Mouse (Mus musculus): Measurements from ENCODE around the gene Zfyve27. TPM values are rescaled to one million over a fixed set of nuclear protein-coding genes. Genes with fewer than 3 reads are reported as not detected.

Zfyve27 gene
- polyA plus RNA-seq, 1 experiment from 2014 or later = 59.5 TPM

DNA sequence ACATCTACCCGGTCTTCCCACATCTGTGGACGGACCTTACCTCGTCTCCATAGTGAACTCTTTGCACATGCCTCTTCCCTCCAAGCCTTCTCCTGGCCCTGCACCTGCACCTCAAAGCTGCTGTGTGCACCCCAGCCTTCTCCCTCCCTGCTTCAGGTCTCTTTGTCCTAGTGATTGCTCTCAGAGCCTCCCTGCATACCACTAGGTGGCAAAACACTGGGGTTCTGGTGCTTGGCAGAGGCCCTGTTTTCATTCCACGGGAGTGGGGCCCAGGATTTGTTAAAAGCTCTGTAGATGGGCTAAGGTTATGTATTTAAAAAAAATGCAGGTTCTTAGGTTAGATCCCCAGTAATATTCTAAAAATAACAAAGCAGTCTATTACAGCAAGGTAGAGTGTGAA lies 33.3 kb downstream of the Zfyve27 start:
- H3K27me3 ChIP-seq = peaks cover 26% of the 10 kb centered on the region
- no peak for DNase-seq (ENCODE audit: low read depth, low spot score)
- ChIA-PET CTCF (interaction anchor here (0.7 to 1.5 kb wide), 3 partner anchors 12 to 75 kb away, joined by 3 to 6 read pairs (median 3); no protein-coding TSS in a partner anchor), POLR2A (no interaction called here)
- in situ Hi-C loops (cut with MboI; ENCODE audit: low pct_unique_long_range_greater_than_20kb) = no loop called here
- ATAC-seq = no peak
- no peak for TF ChIP-seq CTCF (IDR thresholded peaks at IDR 0.05)

DNA sequence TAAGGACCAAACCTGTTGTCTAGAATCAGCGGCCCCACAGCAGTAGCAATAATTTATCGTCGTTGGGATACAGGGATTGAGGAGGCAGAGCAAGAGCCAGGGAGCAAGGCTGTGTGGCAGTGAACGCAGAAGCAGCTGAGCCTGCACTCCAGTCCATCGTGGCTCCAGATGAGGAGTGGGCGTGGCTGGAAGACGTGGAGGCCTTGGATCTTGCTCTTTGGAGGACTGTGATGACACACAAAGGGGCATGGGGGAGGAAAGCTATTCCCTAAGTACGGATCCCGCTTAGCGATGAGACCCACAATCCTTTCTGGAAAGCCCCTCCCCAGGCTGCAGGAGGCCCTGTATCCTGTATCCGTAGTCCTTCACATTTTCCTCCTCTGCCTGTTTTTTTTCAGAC lies 34.3 kb downstream of the Zfyve27 start:
- H3K27me3 ChIP-seq = peaks cover 35% of the 10 kb centered on the region
- DNase-seq (ENCODE audit: low read depth, low spot score) (no peak), ATAC-seq (no peak)
- ChIA-PET CTCF (interaction anchor here (1.0 to 1.5 kb wide), 2 partner anchors 12 to 75 kb away, joined by 3 to 6 read pairs; no protein-coding TSS in a partner anchor), POLR2A (no interaction called here)
- TF ChIP-seq CTCF (IDR thresholded peaks at IDR 0.05) = no peak
- in situ Hi-C loops (cut with MboI; ENCODE audit: low pct_unique_long_range_greater_than_20kb) = no loop called here

DNA sequence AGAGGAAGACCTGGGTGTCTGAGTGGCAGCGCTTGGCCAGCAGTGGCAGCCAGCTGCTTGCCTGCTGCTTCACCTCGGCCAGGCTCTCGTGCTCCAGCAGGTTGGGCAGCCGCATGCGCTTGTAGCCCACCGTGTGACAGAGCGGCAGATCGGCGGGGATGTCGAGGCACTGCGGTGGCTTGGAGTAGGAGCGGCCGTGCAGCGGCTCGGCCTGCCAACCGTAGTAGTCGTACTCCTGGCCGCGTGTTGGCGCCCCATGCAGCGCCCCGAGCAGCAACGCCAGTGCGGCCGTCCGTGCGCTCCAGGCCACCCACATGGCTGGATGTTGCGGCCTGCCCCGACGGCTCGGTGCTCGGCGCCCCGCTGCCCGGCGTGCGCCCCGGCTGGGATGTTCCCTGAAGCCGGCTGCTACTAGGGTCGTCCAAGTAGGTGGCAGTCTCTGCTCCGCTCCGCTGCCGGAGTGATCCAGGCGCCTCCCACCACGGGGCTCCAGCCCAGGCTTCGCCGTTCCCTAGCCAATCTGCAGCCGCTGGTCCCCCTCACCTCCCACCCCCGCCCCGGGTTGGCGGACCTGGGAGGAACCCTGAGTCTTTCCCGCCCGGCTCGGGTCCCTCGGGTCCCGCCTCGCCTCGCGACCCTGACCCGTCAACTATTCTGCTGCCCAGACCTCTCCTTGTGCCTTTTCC lies 38.1 kb downstream of the Zfyve27 start, which contains the start of gene Sfrp5:
TSS of gene Sfrp5 (minus strand) at position 557 of the 686 bp plus-strand sequence.
- ATAC-seq = no peak
- H3K27me3 ChIP-seq = peaks cover 51% of the 10 kb centered on the region
- POLR2A ChIA-PET = interaction anchor here (1.1 kb wide), 1 partner anchor 37 kb away, joined by 3 read pairs; no protein-coding TSS in a partner anchor
- in situ Hi-C loops (cut with MboI; ENCODE audit: low pct_unique_long_range_greater_than_20kb) = no loop called here
- CTCF ChIA-PET = no interaction called here
- DNase-seq (ENCODE audit: low read depth, low spot score) = no peak
- TF ChIP-seq CTCF (IDR thresholded peaks at IDR 0.05) = no peak

DNA sequence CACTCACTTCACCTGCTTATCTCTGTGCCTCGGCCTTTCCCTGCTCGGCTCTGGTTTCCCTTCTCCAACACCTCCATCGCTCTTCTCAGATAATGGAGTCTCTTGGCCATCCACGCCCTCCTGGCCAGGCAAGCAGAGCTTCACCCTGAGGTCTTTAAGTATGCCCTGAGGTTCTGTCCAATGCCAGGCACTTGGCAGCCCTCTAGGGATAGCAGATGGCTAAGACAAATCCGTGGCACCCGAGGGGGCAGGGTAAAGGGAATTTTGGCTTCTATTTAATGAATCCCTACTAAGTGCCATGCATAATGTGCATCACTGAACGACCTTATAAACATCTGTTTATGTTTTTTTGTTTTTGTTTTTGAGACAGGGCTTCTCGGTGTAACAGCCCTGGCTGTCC lies 38.7 kb downstream of the Zfyve27 start:
- POLR2A ChIA-PET = interaction anchor here (0.6 to 1.1 kb wide), 2 partner anchors 36 to 705 kb away, joined by 3 read pairs; no protein-coding TSS in a partner anchor
- no peak for ATAC-seq
- TF ChIP-seq CTCF (IDR thresholded peaks at IDR 0.05) = no peak
- H3K27me3 ChIP-seq = peaks cover 51% of the 10 kb centered on the region
- no peak for DNase-seq (ENCODE audit: low read depth, low spot score)
- CTCF ChIA-PET = no interaction called here
- in situ Hi-C loops (cut with MboI; ENCODE audit: low pct_unique_long_range_greater_than_20kb) = no loop called here

DNA sequence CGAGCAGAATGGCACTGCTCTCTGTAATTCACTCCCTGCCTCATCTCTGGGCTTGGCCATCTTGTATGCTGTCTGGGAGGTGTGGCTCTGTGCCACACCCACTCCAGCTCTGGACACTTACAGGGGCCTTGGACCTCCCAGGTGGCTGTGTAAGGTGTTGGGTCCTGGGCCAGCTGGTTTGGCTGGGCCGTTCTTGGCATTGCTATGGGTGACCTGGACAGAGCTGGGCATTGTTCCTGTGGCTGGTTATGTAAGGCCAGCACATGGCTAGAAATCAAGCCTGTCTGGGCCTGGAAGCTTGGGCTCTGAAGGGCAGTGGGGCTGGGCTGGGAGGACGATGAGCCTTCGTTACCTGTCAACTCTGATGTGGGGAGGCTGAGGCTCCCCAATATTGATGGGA lies 40.6 kb downstream of the Zfyve27 start:
- DNase-seq (ENCODE audit: low read depth, low spot score) = no peak
- no peak for ATAC-seq
- H3K27me3 ChIP-seq = peaks cover 51% of the 10 kb centered on the region
- POLR2A ChIA-PET = interaction anchor here (0.8 to 1.1 kb wide), 2 partner anchors 14 to 74 kb away, joined by 3 read pairs; no protein-coding TSS in a partner anchor
- CTCF ChIA-PET = interaction anchor here (1.2 to 1.9 kb wide), 2 partner anchors 9 to 13 kb away, joined by 3 to 5 read pairs; no protein-coding TSS in a partner anchor
- in situ Hi-C loops (cut with MboI; ENCODE audit: low pct_unique_long_range_greater_than_20kb) = no loop called here
- no peak for TF ChIP-seq CTCF (IDR thresholded peaks at IDR 0.05)

DNA sequence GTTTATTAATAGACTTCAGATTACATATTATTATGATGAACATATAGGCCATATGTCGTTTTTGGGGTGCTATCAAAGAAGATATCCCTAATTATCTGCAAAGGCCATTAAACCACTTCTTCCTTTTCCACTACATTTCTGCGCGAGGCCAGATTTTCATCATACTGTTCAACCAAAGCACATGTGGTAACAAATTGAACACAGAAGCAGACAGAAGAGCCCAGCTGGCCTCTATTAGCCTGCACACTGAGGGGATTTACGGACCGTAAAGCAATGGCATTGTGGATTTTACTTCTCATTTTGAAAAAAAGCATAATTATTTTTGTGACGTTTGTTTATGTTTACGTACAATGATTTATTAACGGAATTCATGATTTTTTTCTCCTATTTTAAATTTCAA lies 41.5 kb downstream of the Zfyve27 start:
- ChIA-PET CTCF (interaction anchor here (1.9 to 2.1 kb wide), 2 partner anchors 12 to 17 kb away, joined by 4 to 5 read pairs; no protein-coding TSS in a partner anchor), POLR2A (interaction anchor here (1.1 kb wide), 1 partner anchor 15 kb away, joined by 3 read pairs; no protein-coding TSS in a partner anchor)
- DNase-seq (ENCODE audit: low read depth, low spot score) (no peak), ATAC-seq (no peak)
- peaks cover 53% of the 10 kb centered on the region for H3K27me3 ChIP-seq
- TF ChIP-seq CTCF (IDR thresholded peaks at IDR 0.05) = no peak
- in situ Hi-C loops (cut with MboI; ENCODE audit: low pct_unique_long_range_greater_than_20kb) = no loop called here

DNA sequence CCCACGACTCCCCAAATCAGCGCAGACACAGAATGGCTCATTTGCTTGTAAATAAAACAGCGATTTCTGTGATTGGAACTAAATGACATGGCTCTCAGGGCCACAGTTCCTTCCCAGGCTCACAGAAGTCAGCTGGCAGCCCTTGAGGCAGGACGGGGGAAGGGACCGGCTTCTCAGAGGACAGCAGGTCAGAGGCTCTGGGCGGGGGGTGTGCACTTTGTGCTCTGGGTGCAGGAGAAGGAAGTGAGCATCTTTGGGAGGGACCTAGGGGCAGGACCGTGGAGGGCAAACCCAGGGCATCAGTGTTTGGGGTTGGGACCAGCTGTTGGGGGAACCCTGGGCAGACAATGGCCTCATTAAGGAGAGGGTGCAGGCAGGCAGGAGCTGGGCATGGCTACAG lies 45.7 kb downstream of the Zfyve27 start:
- POLR2A ChIA-PET = no interaction called here
- ATAC-seq (no peak), DNase-seq (ENCODE audit: low read depth, low spot score) (no peak)
- in situ Hi-C loops (cut with MboI; ENCODE audit: low pct_unique_long_range_greater_than_20kb) = no loop called here
- CTCF ChIA-PET = interaction anchor here (0.8 to 1.7 kb wide), 3 partner anchors 12 to 221 kb away, joined by 3 to 6 read pairs (median 3); no protein-coding TSS in a partner anchor
- TF ChIP-seq CTCF (IDR thresholded peaks at IDR 0.05) = no peak
- peaks cover 19% of the 10 kb centered on the region for H3K27me3 ChIP-seq

DNA sequence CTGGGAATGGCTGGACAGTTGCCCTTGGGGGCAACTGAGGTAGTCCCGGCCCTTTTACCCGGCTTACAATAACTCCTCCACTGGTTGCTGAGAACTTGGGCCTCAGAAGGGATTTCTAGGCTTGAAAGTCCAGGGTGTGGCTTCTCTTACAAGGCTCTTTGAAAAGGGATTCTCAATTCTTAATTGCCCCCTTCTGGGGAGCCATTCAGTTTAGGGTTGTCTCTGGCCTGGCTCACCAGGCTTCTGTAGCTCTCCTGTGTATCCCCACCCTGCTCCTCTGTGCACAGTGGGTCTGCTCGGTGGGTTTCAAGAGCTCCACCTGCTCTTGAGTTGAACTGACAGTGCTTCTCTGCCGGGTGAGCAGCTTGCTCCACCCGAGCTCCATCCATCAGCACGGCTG lies 46.2 kb downstream of the Zfyve27 start:
- in situ Hi-C loops (cut with MboI; ENCODE audit: low pct_unique_long_range_greater_than_20kb) = loop anchor here (10.0 kb wide), 1 partner anchor 445 kb away; no protein-coding TSS in a partner anchor
- ChIA-PET POLR2A (no interaction called here), CTCF (interaction anchor here (0.8 to 1.7 kb wide), 3 partner anchors 13 to 221 kb away, joined by 3 to 6 read pairs (median 3); no protein-coding TSS in a partner anchor)
- no peak for ATAC-seq
- no peak for DNase-seq (ENCODE audit: low read depth, low spot score)
- TF ChIP-seq CTCF (IDR thresholded peaks at IDR 0.05) = no peak
- H3K27me3 ChIP-seq = peaks cover 19% of the 10 kb centered on the region

DNA sequence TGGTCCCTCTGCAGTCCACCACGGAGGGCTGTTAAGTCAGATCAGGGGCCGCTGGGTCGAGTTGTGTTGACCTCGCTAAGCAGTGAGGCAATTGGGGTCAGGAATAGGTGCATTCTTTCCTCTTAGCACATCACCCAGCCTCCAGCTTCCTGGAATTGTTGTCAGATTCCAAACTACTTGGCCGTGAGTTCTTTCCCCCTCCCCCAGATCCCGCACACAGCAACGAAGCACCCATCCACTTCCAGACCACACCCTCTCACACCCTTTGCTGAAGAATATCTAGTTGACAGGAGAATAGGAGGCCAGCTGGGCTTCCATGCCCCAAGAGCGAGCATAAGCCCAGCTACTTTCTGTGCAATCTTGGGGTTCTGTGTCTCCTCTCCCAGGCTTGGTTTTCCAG lies 48.2 kb downstream of the Zfyve27 start:
- no peak for DNase-seq (ENCODE audit: low read depth, low spot score)
- TF ChIP-seq CTCF (IDR thresholded peaks at IDR 0.05) = no peak
- CTCF ChIA-PET = interaction anchor here (1.0 to 1.5 kb wide), 4 partner anchors 14 to 69 kb away, joined by 4 to 8 read pairs (median 4); no protein-coding TSS in a partner anchor
- POLR2A ChIA-PET = no interaction called here
- peaks cover 15% of the 10 kb centered on the region for H3K27me3 ChIP-seq
- in situ Hi-C loops (cut with MboI; ENCODE audit: low pct_unique_long_range_greater_than_20kb) = loop anchor here (10.0 kb wide), 1 partner anchor 443 kb away; no protein-coding TSS in a partner anchor
- ATAC-seq = no peak

DNA sequence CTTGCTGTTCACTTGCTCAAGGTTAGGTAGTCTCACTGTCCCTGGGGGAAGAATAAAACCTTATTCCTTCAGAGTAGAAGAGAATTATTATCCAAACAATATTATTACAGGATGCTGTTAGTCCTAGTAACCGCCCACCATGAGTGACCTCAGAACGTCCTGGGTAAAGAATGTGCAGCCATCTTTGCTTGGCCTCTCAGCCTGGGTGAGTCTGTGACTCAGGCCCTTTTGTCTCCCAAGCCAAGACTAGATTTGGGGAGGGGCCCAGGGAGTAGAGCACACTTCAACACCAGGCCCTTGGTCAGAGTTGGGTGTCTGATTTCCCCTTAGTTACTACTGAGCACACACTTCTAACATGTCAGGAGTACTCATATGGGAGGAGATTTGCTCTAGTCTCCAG lies 50.9 kb downstream of the Zfyve27 start:
- ChIA-PET POLR2A (no interaction called here), CTCF (no interaction called here)
- no peak for ATAC-seq
- DNase-seq (ENCODE audit: low read depth, low spot score) = no peak
- in situ Hi-C loops (cut with MboI; ENCODE audit: low pct_unique_long_range_greater_than_20kb) = loop anchor here (10.0 kb wide), 1 partner anchor 440 kb away; no protein-coding TSS in a partner anchor
- no peak for TF ChIP-seq CTCF (IDR thresholded peaks at IDR 0.05)
- H3K27me3 ChIP-seq = peaks cover 9% of the 10 kb centered on the region

Measured in Patski (cell line).